Mouse (Mus musculus) kidney, adult 2 months (tissue): ENCODE data around the gene Sim2. TPM values are rescaled to one million over a fixed set of nuclear protein-coding genes. Genes with fewer than 3 reads are reported as not detected.
A peak's percentile ranks its signal among the peaks of the same experiment; 100 is the strongest.

ENCODE experiments used
- DNase-seq: peaks from one replicate; pipeline ENCODE4 v3.0.0; 2021
- H3K27ac ChIP-seq: fragments of 200-500 bp; 2 replicates; pipeline ENCODE4 v1.5.1; 2012; ENCODE audit warnings: low read depth, low read length, control low read depth, inconsistent platforms; ENCODE audit not compliant: insufficient read depth
- H3K27me3 ChIP-seq: fragments of 200-500 bp; replicated peaks from 2 replicates; pipeline ENCODE4 v1.6.1; 2012; ENCODE audit warnings: mild to moderate bottlenecking, moderate library complexity, low read length, inconsistent platforms; ENCODE audit not compliant: control insufficient read depth, insufficient read depth
- H3K36me3 ChIP-seq: fragments of 200-500 bp; 2 replicates; pipeline ENCODE4 v1.6.1; 2012; ENCODE audit warnings: mild to moderate bottlenecking, moderate library complexity, low read length, inconsistent platforms; ENCODE audit not compliant: control insufficient read depth, insufficient read depth
- H3K4me1 ChIP-seq: fragments of 200-500 bp; 2 replicates; pipeline ENCODE4 v1.6.1; 2011; ENCODE audit warnings: low read length; ENCODE audit not compliant: control insufficient read depth, insufficient read depth
- H3K4me3 ChIP-seq: fragments of 200-500 bp; 2 replicates; pipeline ENCODE4 v1.5.1; 2011; ENCODE audit warnings: mild to moderate bottlenecking, low read depth, low read length, control low read depth; ENCODE audit not compliant: insufficient read depth
- CTCF ChIP-seq: fragments of 200-500 bp; conservative IDR thresholded peaks from 2 replicates; pipeline ENCODE4 v1.5.1; 2011; ENCODE audit warnings: low read depth, mild to moderate bottlenecking, control low read depth, low read length, moderate library complexity, mixed read lengths; ENCODE audit not compliant: insufficient read depth, insufficient read length
- POLR2A ChIP-seq: fragments of 200-500 bp; IDR thresholded peaks from one replicate; pipeline ENCODE4 v1.6.1; 2011; ENCODE audit warnings: low read depth, low read length, control low read depth
- WGBS: fragments of 180-500 bp; shearing (Covaris S2); methylation state at CpG from one replicate; pipeline ENCODE4 v1.1.7; 2018; 5-methylcytosine and 5-hydroxymethylcytosine counted together
- polyA plus RNA-seq: library from polyadenylated mRNA; depleted of rRNA; stranded (reverse); fragments of >200 nt; gene quantifications from 2 replicates; pipeline ENCODE4 v1.2.3, GENCODE M21; 2012; rRNA removed

Gene Sim2
- polyA plus RNA-seq: 8.1 and 9.9 TPM in 2 replicates

DNA sequence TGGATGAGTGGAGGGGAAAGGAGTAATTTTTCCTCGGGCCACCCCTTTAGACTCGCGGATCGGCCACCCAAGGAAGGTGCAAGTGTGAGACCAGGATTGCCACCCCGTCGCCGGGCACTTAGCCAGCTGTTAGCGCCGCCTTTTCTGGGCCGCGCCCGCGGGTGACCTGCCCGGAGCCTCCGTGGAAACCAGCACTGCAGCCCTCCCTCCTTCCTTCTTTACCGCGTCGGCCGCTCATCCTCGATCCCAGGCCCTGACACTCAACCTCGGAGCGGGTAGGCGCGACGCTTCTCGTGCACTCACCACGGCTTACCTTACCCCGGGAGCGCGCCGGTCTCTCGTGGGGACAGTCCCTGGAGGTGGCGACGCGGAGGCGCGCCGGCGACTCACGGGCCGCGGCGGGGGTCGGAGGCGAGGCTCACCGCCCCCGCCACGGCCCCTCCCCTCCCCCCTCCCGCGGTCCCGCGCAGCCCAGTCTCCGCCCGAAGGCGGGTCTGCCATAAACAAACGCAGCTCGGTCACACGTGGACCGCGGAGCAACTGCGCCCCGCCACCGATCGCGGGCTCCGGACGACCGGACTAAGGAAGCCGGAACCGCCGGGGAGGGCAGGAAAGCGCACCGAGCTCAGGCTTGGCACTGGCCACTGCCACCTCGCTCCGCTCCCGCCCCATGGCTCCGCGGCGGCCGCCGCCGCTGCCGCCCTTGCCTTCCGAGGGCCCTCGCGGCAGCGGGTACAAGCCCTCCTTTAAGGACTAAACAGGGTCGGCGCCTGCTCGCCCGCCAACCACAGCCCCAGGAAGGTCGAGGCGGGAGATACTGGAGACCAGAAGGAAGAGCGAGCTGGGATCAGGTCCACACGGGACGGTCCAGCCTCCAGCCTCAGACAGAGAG is at the start of gene Sim2:
TSS of gene Sim2 (plus strand) at position 221 of the 892 bp plus-strand sequence.
- TF ChIP-seq POLR2A: no peak
- TF ChIP-seq CTCF: no peak
- DNase-seq: peak; percentile 84
- Histone ChIP-seq H3K36me3 (no peaks in the 10 kb centered on the region), H3K27ac (peak within 1 kb of the TSS; percentile 79), H3K27me3 (peaks cover 20% of the 10 kb centered on the region), H3K4me3 (peak within 1 kb of the TSS; percentile 58), H3K4me1 (no peaks in the 10 kb centered on the region)
- WGBS: under 1% methylated on average over 88 of the region's 96 CpGs

DNA sequence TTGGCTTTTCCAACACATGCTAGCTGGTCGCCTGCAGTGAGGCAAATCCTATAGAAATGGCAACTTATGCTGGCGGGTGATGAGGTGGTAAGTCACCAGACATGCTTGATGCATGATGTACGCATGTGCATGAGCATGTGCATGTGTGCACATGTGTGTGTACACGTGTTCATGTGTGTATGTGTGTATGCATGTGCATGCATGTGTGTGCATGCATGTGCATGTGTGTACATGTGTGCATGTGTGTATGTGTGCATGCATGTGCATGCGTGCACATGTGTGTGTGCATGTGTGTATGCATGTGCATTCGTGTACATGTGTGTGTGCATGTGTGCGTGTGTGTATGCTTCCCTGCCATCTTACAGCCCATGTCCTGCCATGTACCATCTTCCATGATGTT is 47.5 kb upstream of the Sim2 start:
- no peak overlapping the region for H3K4me3 ChIP-seq
- H3K36me3 ChIP-seq: no peaks in the 10 kb centered on the region

DNA sequence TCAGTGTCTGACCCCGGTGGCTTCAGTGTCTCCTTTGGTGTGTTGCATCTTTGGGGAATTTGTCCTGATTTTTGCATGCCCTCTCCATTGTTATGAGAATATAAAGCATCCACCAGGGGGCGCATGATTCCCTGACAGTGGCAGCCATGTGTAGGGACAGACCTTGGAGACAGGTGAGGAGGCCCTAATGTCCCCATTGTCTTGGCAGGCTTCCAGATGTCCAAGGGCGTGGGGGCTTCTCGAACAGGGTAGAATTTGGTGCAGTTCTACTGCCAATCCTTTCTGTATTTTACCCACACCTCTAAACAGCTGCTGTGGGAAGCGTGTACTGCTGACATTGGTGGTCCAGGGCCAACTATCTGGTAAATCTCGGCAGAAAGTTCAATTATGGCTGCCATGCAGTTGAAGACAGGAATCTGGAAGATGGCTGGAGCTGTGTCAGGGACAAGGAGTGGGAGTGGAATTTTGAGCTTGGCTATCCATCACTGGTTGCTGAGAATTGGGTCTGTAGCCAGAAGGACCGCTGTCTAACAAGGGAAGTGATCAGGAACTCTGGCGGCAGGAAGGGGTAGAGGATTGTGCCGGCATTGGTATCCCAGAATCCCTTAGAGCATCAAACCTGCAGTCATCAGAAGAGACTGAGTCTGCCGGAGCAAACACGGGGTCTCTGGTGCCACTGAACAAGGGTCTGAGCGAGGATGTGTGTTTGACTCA is 46.3 kb upstream of the Sim2 start:
- no peak overlapping the region for H3K27ac ChIP-seq
- no peaks in the 10 kb centered on the region for H3K4me1 ChIP-seq
- WGBS: 59% methylated on average over 12 of the region's 12 CpGs
- peak; percentile 67 for DNase-seq
- no peaks in the 10 kb centered on the region for H3K27me3 ChIP-seq
- no peak for TF ChIP-seq POLR2A
- TF ChIP-seq CTCF: peak; percentile 72
- no peak overlapping the region for H3K4me3 ChIP-seq
- H3K36me3 ChIP-seq: no peaks in the 10 kb centered on the region

More for the DNA sequence above, 47.5 kb upstream of the Sim2 start:
- Histone ChIP-seq H3K4me1 (no peaks in the 10 kb centered on the region), H3K27ac (no peak overlapping the region), H3K27me3 (no peaks in the 10 kb centered on the region)
- no peak for TF ChIP-seq POLR2A
- no peak for TF ChIP-seq CTCF
- 91% methylated on average over 7 of the region's 7 CpGs for WGBS
- no peak for DNase-seq

DNA sequence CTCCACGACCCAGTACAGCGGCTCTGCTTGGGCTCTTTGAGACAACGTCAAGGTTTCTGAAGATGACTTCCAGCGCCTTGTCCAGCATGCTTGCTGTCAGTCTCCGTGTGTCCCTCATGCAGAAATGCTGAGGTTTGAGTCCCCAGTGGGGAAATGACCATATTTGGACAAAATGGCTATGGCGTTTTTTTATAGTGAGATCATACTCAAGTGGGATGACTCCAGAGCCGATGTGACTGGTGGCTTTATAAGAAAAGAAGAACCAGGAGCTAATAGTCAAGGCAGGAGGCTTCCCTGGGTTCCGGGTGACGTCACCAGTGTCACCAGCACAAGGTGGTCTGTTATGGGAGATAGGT is 45.8 kb upstream of the Sim2 start:
- WGBS: 87% methylated on average over 9 of the region's 9 CpGs
- H3K27me3 ChIP-seq: no peaks in the 10 kb centered on the region
- TF ChIP-seq POLR2A (no peak), CTCF (no peak)
- H3K4me1 ChIP-seq: no peaks in the 10 kb centered on the region
- H3K4me3 ChIP-seq: no peak overlapping the region
- no peak for DNase-seq
- H3K36me3 ChIP-seq: no peaks in the 10 kb centered on the region
- no peak overlapping the region for H3K27ac ChIP-seq

DNA sequence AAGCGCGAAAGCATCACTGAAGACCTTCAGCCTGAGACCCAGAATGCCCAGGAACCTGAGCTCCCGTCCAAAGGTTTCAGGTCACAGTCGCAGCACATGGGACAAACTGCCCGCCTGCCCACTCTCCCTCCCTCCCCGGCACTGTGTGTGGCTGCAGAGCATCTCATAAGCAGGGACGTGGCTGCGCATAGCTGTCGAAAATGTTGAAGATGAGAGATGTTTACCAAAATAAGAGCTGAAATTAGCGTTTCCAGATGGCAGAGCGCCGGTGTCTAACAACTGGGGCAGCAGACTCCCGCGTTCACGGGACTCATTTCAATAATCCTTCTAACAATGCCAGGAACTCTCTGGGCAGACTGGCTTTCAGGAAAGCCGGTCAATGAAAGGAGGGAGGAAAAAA is 44.2 kb upstream of the Sim2 start:
- Histone ChIP-seq H3K4me1 (no peaks in the 10 kb centered on the region), H3K27me3 (no peaks in the 10 kb centered on the region), H3K36me3 (no peaks in the 10 kb centered on the region), H3K27ac (no peak overlapping the region), H3K4me3 (no peak overlapping the region)
- TF ChIP-seq CTCF (no peak), POLR2A (no peak)
- 15% methylated on average over 16 of the region's 16 CpGs for WGBS
- peak; percentile 17 for DNase-seq

DNA sequence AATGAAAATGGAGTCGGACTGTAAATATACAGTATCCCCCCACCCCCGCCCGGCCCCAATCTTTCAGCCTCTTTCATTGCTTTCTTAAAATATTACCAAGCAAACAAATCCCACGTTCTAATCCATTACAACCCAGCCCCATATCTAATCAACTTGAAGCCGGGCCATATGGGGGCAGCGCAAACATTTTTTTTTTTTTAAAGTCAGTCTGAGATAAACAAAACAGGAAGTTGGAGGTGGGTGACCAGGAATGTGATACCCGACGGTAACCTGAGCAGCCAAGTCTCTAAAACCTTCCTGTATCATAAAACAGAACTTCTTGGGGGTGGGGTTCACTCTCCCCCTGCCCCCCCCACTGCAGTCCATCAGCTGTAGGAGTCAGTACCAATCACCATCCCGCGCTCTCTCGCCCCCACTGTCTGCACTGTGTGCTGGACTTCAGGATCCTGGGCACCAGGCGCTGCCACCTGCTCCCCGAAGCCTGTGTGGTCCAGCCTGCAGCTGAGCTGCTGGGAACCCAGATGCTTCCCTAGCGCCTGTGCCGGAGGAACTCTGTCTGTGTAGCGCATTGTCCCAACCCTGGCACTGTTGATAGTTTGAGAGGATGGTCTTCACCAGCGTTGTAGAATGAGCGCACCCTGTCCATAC is 43.5 kb upstream of the Sim2 start:
- no peak for DNase-seq
- Histone ChIP-seq H3K36me3 (no peaks in the 10 kb centered on the region), H3K4me1 (no peaks in the 10 kb centered on the region), H3K27me3 (no peaks in the 10 kb centered on the region), H3K27ac (no peak overlapping the region), H3K4me3 (no peak overlapping the region)
- TF ChIP-seq POLR2A (no peak), CTCF (no peak)
- 31% methylated on average over 18 of the region's 18 CpGs for WGBS

DNA sequence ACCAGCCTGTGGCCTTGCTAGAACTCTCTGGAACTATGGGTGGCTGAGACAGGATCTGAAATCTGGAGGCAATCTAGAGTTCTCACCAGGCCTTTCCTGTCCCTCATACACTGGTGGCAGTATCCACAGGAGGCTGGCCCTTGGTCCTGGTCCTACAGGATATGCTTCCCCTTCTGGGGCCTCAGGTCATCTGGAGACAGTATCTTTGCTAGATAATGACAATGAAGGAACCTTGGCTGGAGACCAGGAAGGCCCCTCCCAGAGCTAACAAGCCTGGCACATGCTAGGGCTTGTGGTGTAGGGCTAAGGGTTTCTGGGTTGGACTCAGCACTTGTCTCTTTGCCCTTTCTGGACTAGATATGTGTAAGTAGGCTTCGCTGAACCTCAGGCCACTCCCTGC is 40.9 kb upstream of the Sim2 start:
- DNase-seq: no peak
- H3K27me3 ChIP-seq: no peaks in the 10 kb centered on the region
- no peaks in the 10 kb centered on the region for H3K4me1 ChIP-seq
- H3K27ac ChIP-seq: no peak overlapping the region
- no peak overlapping the region for H3K4me3 ChIP-seq
- H3K36me3 ChIP-seq: no peaks in the 10 kb centered on the region
- 93% methylated on average over 1 of the region's 1 CpGs for WGBS
- no peak for TF ChIP-seq POLR2A
- no peak for TF ChIP-seq CTCF
